Mouse (Mus musculus) midbrain, embryonic 14.5 days (tissue): ENCODE measurements around the gene St6galnac4. TPM values are rescaled to one million over a fixed set of nuclear protein-coding genes. Genes with fewer than 3 reads are reported as not detected.
A peak's percentile ranks its signal among the peaks of the same experiment; 100 is the strongest.

Source experiments
- ATAC-seq: fragments of 200-750 bp; cut with Nextera tagmentation; 2 replicates; pipeline ENCODE4 v1.8.0; 2017; ENCODE audit warnings: moderate number of reproducible peaks, moderate library complexity; ENCODE audit not compliant: low FRiP score, low TSS enrichment
- DNase-seq: peaks from one replicate; pipeline ENCODE4 v3.0.0-alpha.2; 2015
- H3K27ac ChIP-seq: fragments of 300-500 bp; sonication (generic); replicated peaks from 2 replicates; pipeline ENCODE4 v1.5.1; 2014; ENCODE audit warnings: mild to moderate bottlenecking, low read depth, low read length, moderate library complexity
- H3K27me3 ChIP-seq: fragments of 300-500 bp; sonication (generic); 2 replicates; pipeline ENCODE4 v1.6.1; 2014; ENCODE audit warnings: low read length, control low read depth, mixed read lengths; ENCODE audit not compliant: control insufficient read depth, insufficient read depth
- H3K36me3 ChIP-seq: fragments of 300-500 bp; sonication (generic); 2 replicates; pipeline ENCODE4 v1.6.1; 2014; ENCODE audit warnings: low read length, control low read depth; ENCODE audit not compliant: control insufficient read depth, insufficient read depth
- H3K4me1 ChIP-seq: fragments of 300-500 bp; sonication (generic); 2 replicates; pipeline ENCODE4 v1.6.1; 2014; ENCODE audit warnings: mild to moderate bottlenecking, antibody characterized with exemption, low read length, control low read depth; ENCODE audit not compliant: control insufficient read depth, insufficient read depth
- H3K4me2 ChIP-seq: fragments of 300-500 bp; sonication (generic); 2 replicates; pipeline ENCODE4 v1.6.1; 2014; ENCODE audit warnings: mild to moderate bottlenecking, low read length, moderate library complexity
- H3K4me3 ChIP-seq: fragments of 300-500 bp; sonication (generic); replicated peaks from 2 replicates; pipeline ENCODE4 v1.5.1; 2014; ENCODE audit warnings: low read depth, low read length
- H3K9ac ChIP-seq: fragments of 300-500 bp; sonication (generic); replicated peaks from 2 replicates; pipeline ENCODE4 v1.6.1; 2014; ENCODE audit warnings: mild to moderate bottlenecking, low read length, moderate library complexity
- H3K9me3 ChIP-seq: fragments of 300-500 bp; sonication (generic); 2 replicates; pipeline ENCODE4 v1.6.1; 2016; ENCODE audit warnings: low read length, control low read depth, mixed read lengths; ENCODE audit not compliant: control insufficient read depth
- WGBS: fragments of 180-500 bp; shearing (Covaris S2); extraction: QIAGEN DNeasy Blood & Tissue Kit; methylation state at CpG from one replicate; pipeline ENCODE4 v1.1.7; 2014; 5-methylcytosine and 5-hydroxymethylcytosine counted together
- polyA plus RNA-seq: library from polyadenylated mRNA; unstranded; fragments of >200 nt; fragmentation: Nextera tagmentation; extraction: Ambion mirVana; gene quantifications from 2 replicates; pipeline ENCODE4 v1.2.1, GENCODE M21; 2014

St6galnac4 gene
- polyA plus RNA-seq, 1 experiment from 2014 or later, result 20.1 TPM

- no peaks in the 10 kb centered on the region for H3K9me3 ChIP-seq
- no peak for DNase-seq
- H3K4me2 ChIP-seq, result no peak overlapping the region
- peaks cover 13% of the 10 kb centered on the region for H3K4me1 ChIP-seq
- no peak for ATAC-seq
- no peaks in the 10 kb centered on the region for H3K36me3 ChIP-seq
- 70% methylated on average over 11 of the region's 11 CpGs for WGBS
- 0 out of 2 replicates have a peak overlapping the region, but pooled peaks have one; percentile 1 for H3K9ac ChIP-seq
- no peak overlapping the region for H3K4me3 ChIP-seq
- no peak overlapping the region for H3K27ac ChIP-seq
- H3K27me3 ChIP-seq, result no peaks in the 10 kb centered on the region
Measured at GRCm38 (mm10) chr2:32589213-32589795, 2.4 kb downstream of the St6galnac4 start.

GRCm38 (mm10) chr2:32590224-32590623 is 3.3 kb downstream of the St6galnac4 start:
- peaks cover 13% of the 10 kb centered on the region for H3K4me1 ChIP-seq
- H3K36me3 ChIP-seq, result no peaks in the 10 kb centered on the region
- no peak overlapping the region for H3K27ac ChIP-seq
- H3K9me3 ChIP-seq, result no peaks in the 10 kb centered on the region
- no peak overlapping the region for H3K9ac ChIP-seq
- H3K4me2 ChIP-seq, result no peak overlapping the region
- H3K27me3 ChIP-seq, result no peaks in the 10 kb centered on the region
- no peak overlapping the region for H3K4me3 ChIP-seq
- DNase-seq, result no peak
- no peak for ATAC-seq
- WGBS, result 87% methylated on average over 10 of the region's 10 CpGs

DNA sequence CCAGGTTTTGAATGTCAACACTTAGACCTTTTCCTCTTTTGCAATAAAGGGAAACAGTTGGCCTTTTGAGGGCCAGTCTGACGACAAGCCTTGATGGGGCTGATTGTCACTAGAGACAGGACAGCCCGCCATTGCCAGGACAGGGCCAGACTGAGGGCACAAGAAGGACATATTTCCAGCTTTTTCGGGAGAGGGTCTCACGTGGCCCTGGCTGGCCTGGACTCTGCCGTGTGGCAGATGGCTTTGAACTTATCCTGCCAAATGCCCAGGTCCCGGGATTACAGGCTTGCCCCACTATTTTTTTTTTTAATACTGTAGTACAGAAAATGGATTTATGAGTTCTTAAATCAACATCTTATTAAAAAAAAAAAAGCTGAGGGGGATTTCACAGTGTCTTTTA is 4.4 kb downstream of the St6galnac4 start:
- no peak overlapping the region for H3K9ac ChIP-seq
- H3K4me1 ChIP-seq, result peaks cover 13% of the 10 kb centered on the region
- H3K36me3 ChIP-seq, result no peaks in the 10 kb centered on the region
- 81% methylated on average over 6 of the region's 6 CpGs for WGBS
- ATAC-seq (no peak), DNase-seq (no peak)
- no peak overlapping the region for H3K4me3 ChIP-seq
- no peaks in the 10 kb centered on the region for H3K9me3 ChIP-seq
- no peaks in the 10 kb centered on the region for H3K27me3 ChIP-seq
- no peak overlapping the region for H3K4me2 ChIP-seq
- H3K27ac ChIP-seq, result no peak overlapping the region

DNA sequence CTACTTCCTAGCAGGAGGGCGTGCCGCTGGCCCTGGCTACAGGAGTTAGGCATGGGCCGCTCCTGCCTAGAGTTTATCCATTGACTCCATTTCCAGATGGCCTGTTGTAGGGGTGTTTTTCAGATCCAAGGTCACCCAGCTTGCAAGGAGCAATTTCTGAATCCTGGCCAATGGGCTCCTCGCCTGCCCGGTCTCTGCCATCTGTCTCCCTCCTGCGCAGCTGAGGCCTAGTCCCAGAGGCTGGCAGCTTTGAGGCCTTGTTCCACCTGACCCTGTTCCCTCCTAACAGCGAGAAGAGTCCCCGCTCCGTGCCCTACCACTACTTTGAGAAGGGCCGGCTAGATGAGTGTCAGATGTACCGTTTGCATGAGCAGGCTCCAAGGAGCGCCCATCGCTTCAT is 9.8 kb downstream of the St6galnac4 start:
- H3K4me1 ChIP-seq, result no peaks in the 10 kb centered on the region
- 81% methylated on average over 13 of the region's 13 CpGs for WGBS
- H3K27ac ChIP-seq, result no peak overlapping the region
- ATAC-seq, result no peak
- H3K9me3 ChIP-seq, result no peaks in the 10 kb centered on the region
- no peaks in the 10 kb centered on the region for H3K27me3 ChIP-seq
- H3K4me3 ChIP-seq, result no peak overlapping the region
- H3K36me3 ChIP-seq, result no peaks in the 10 kb centered on the region
- no peak overlapping the region for H3K4me2 ChIP-seq
- no peak for DNase-seq
- H3K9ac ChIP-seq, result no peak overlapping the region

DNA sequence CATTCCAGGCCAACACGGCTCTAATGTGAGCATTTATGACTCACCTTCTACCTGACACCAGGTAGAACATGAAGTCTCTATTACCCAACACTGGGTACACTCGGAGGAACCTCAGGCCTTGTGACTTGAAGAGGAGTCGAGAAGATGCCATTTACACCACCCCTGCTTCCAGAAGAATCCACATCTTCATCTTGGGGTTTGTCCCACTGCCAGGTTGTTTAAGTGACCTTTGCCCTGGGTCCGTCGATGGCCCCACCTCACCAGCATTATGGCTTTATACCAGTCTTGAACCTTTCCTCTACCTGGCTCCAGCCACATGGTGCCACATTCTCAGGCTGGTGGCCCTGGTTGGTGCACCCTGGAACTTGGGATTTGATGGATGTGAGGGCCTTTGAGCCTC is 10.4 kb downstream of the St6galnac4 start:
- Histone ChIP-seq H3K27me3 (no peaks in the 10 kb centered on the region), H3K9ac (no peak overlapping the region), H3K27ac (no peak overlapping the region), H3K36me3 (no peaks in the 10 kb centered on the region), H3K4me1 (no peaks in the 10 kb centered on the region), H3K4me3 (no peak overlapping the region), H3K9me3 (no peaks in the 10 kb centered on the region), H3K4me2 (no peak overlapping the region)
- ATAC-seq, result no peak
- no peak for DNase-seq
- 87% methylated on average over 5 of the region's 5 CpGs for WGBS

- H3K4me1 ChIP-seq, result 0 out of 2 replicates have a peak, but pooled peaks cover 3% of the 10 kb centered on the region
- 86% methylated on average over 5 of the region's 5 CpGs for whole genome bisulfite sequencing
- H3K27me3 ChIP-seq, result no peaks in the 10 kb centered on the region
- no peak for ATAC-seq
- H3K9me3 ChIP-seq, result no peaks in the 10 kb centered on the region
- no peak overlapping the region for H3K4me2 ChIP-seq
- no peak overlapping the region for H3K27ac ChIP-seq
- DNase-seq, result no peak
- H3K36me3 ChIP-seq, result no peaks in the 10 kb centered on the region
- H3K9ac ChIP-seq, result no peak overlapping the region
- H3K4me3 ChIP-seq, result no peak overlapping the region
Measured at GRCm38 (mm10) chr2:32597699-32598098, 10.8 kb downstream of the St6galnac4 start.

DNA sequence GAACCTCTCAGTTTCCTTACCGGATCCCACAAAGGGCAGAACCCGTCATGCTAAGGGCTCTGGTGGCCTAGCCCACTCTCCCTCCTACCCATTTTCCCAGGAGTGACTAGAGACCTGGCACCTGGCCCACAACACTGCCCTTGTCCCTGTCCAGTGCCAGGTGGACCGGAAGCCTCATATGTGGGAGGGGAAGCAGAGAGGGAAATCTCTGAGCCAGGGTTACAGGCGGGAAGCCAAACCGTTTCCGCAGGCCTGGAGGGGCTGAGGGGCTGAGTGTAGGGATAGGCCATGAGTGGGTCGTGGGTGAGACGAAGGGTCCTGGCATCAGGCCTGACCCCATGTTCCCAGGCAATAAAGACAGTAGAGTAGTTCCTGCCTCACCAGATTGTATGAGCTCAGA is 11.6 kb downstream of the St6galnac4 start:
- Histone ChIP-seq H3K4me2 (no peak overlapping the region), H3K4me1 (0 out of 2 replicates have a peak, but pooled peaks cover 3% of the 10 kb centered on the region), H3K9ac (no peak overlapping the region), H3K4me3 (no peak overlapping the region), H3K36me3 (no peaks in the 10 kb centered on the region), H3K9me3 (no peaks in the 10 kb centered on the region), H3K27me3 (no peaks in the 10 kb centered on the region), H3K27ac (no peak overlapping the region)
- DNase-seq, result no peak
- 96% methylated on average over 8 of the region's 8 CpGs for WGBS
- ATAC-seq, result no peak

- H3K4me1 ChIP-seq, result 0 out of 2 replicates have a peak, but pooled peaks cover 3% of the 10 kb centered on the region
- H3K9me3 ChIP-seq, result no peaks in the 10 kb centered on the region
- no peak within 1 kb of the TSS for H3K4me3 ChIP-seq
- H3K9ac ChIP-seq, result no peak within 1 kb of the TSS
- DNase-seq (no peak), ATAC-seq (no peak)
- H3K4me2 ChIP-seq, result no peak within 1 kb of the TSS
- H3K36me3 ChIP-seq, result no peaks in the 10 kb centered on the region
- H3K27ac ChIP-seq, result no peak within 1 kb of the TSS
- no peaks in the 10 kb centered on the region for H3K27me3 ChIP-seq
- 88% methylated on average over 3 of the region's 3 CpGs for WGBS
Measured at GRCm38 (mm10) chr2:32599409-32599808, 12.5 kb downstream of the St6galnac4 start, which contains the start of gene St6galnac6. Gene St6galnac6 (plus strand): TSS chr2:32599709.

GRCm38 (mm10) chr2:32601417-32602065 is 14.6 kb downstream of the St6galnac4 start:
- Histone ChIP-seq H3K27ac (no peak overlapping the region), H3K4me1 (0 out of 2 replicates have a peak, but pooled peaks cover 3% of the 10 kb centered on the region), H3K27me3 (no peaks in the 10 kb centered on the region), H3K36me3 (no peaks in the 10 kb centered on the region), H3K9me3 (no peaks in the 10 kb centered on the region), H3K9ac (no peak overlapping the region), H3K4me2 (no peak overlapping the region), H3K4me3 (no peak overlapping the region)
- ATAC-seq (no peak), DNase-seq (peak; percentile 49)
- WGBS, result 42% methylated on average over 8 of the region's 8 CpGs
